Mouse (Mus musculus) kidney, postnatal 0 days (tissue): ENCODE measurements around the gene Iqschfp. TPM values are rescaled to one million over a fixed set of nuclear protein-coding genes. Genes with fewer than 3 reads are reported as not detected.

Experiments
- ATAC-seq: fragments of 200-750 bp; cut with Nextera tagmentation; replicated peaks from 2 replicates; pipeline ENCODE4 v1.8.0; 2017; ENCODE audit warnings: low read depth, moderate number of reproducible peaks, moderate TSS enrichment, moderate library complexity; ENCODE audit not compliant: low FRiP score
- DNase-seq: peaks from one replicate; pipeline ENCODE4 v3.0.0-alpha.2; 2016; ENCODE audit warnings: low spot score
- H3K27ac ChIP-seq: fragments of 300-500 bp; sonication (generic); 2 replicates; pipeline ENCODE4 v1.5.1; 2014; ENCODE audit warnings: mild to moderate bottlenecking
- H3K27me3 ChIP-seq: fragments of 300-500 bp; sonication (generic); 2 replicates; pipeline ENCODE4 v1.6.1; 2014; ENCODE audit warnings: low read length, mixed read lengths; ENCODE audit not compliant: insufficient read depth
- H3K36me3 ChIP-seq: fragments of 300-500 bp; sonication (generic); 2 replicates; pipeline ENCODE4 v1.6.1; 2014; ENCODE audit warnings: low read length, mixed read lengths; ENCODE audit not compliant: insufficient read depth
- H3K4me1 ChIP-seq: fragments of 300-500 bp; sonication (generic); replicated peaks from 2 replicates; pipeline ENCODE4 v1.6.1; 2014; ENCODE audit warnings: antibody characterized with exemption, low read length, mixed read lengths; ENCODE audit not compliant: insufficient read depth
- H3K4me2 ChIP-seq: fragments of 300-500 bp; sonication (generic); 2 replicates; pipeline ENCODE4 v1.6.1; 2014; ENCODE audit warnings: mild to moderate bottlenecking, low read length, moderate library complexity, mixed read lengths
- H3K4me3 ChIP-seq: fragments of 300-500 bp; sonication (generic); replicated peaks from 2 replicates; pipeline ENCODE4 v1.5.1; 2014; ENCODE audit warnings: low read depth, low read length
- H3K9ac ChIP-seq: fragments of 300-500 bp; sonication (generic); 2 replicates; pipeline ENCODE4 v1.6.1; 2014; ENCODE audit warnings: low read depth, low read length
- H3K9me3 ChIP-seq: fragments of 300-500 bp; sonication (generic); replicated peaks from 2 replicates; pipeline ENCODE4 v1.6.1; 2016; ENCODE audit warnings: low read length, inconsistent platforms, mixed read lengths
- CTCF ChIP-seq: IDR thresholded peaks from 2 replicates; pipeline ENCODE4 v1.5.1; 2016; ENCODE audit warnings: antibody characterized with exemption, low read depth, mild to moderate bottlenecking, moderate library complexity
- WGBS: fragments of 180-500 bp; shearing (Covaris S2); extraction: QIAGEN DNeasy Blood & Tissue Kit; methylation state at CpG from one replicate; pipeline ENCODE4 v1.1.7; 2014; 5-methylcytosine and 5-hydroxymethylcytosine counted together
- polyA plus RNA-seq: library from polyadenylated mRNA; unstranded; fragments of >200 nt; fragmentation: Nextera tagmentation; extraction: Ambion mirVana; gene quantifications from 2 replicates; pipeline ENCODE4 v1.2.1, GENCODE M21; 2015

Gene Iqschfp
- polyA plus RNA-seq, 1 experiment from 2014 or later: 0.05 TPM

DNA sequence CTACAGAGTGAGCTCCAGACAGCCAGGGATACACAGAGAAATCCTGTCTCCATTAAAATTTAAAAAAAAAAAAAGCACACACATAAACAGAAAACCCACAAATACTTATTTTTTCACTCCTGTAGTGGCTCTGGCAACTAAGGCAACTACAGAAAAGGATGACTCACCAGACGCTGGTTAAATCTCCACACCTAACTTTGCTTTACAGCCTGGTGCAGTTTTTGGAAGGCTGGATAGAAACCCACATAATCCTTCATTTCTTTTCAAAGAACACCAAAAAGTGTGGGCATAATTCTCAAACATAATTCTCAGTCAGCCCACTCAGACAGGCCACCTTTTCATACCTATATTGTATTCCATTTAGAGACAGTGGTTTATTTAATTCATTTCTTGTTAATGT, 746.7 kb downstream of the Iqschfp start:
- no peaks in the 10 kb centered on the region for H3K36me3 ChIP-seq
- no peak overlapping the region for H3K4me3 ChIP-seq
- ATAC-seq (no peak), DNase-seq (no peak)
- no peak overlapping the region for H3K4me2 ChIP-seq
- no peaks in the 10 kb centered on the region for H3K9me3 ChIP-seq
- no peak for TF ChIP-seq CTCF
- no peaks in the 10 kb centered on the region for H3K4me1 ChIP-seq
- H3K9ac ChIP-seq: no peak overlapping the region
- WGBS: 86% methylated on average over 1 of the region's 1 CpGs
- H3K27me3 ChIP-seq: no peaks in the 10 kb centered on the region
- no peak overlapping the region for H3K27ac ChIP-seq

DNA sequence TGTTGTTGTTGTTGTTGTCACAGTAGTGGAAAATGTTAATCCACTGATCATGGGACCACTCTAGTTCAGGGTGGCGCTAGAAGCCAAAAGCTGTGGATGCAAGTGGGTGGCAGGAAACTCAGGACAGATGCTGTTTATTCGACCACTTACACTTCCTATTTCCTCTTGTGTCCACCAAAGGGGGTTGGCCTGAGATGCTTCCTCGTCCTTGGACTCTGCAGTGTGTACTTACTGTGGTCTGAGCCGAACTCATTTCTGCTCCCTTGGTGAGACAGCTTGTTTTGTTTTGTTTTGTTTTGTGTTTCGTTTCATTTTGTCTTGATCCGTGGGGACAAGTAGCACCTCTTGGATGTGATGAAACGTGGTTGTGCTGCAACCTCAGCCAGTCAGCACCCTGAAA, 750.9 kb downstream of the Iqschfp start:
- ATAC-seq (no peak), DNase-seq (no peak)
- Histone ChIP-seq H3K27ac (no peak overlapping the region), H3K4me1 (no peaks in the 10 kb centered on the region), H3K9me3 (no peaks in the 10 kb centered on the region), H3K4me3 (no peak overlapping the region), H3K27me3 (no peaks in the 10 kb centered on the region), H3K36me3 (no peaks in the 10 kb centered on the region), H3K9ac (no peak overlapping the region), H3K4me2 (no peak overlapping the region)
- no peak for TF ChIP-seq CTCF
- WGBS: 84% methylated on average over 7 of the region's 7 CpGs

DNA sequence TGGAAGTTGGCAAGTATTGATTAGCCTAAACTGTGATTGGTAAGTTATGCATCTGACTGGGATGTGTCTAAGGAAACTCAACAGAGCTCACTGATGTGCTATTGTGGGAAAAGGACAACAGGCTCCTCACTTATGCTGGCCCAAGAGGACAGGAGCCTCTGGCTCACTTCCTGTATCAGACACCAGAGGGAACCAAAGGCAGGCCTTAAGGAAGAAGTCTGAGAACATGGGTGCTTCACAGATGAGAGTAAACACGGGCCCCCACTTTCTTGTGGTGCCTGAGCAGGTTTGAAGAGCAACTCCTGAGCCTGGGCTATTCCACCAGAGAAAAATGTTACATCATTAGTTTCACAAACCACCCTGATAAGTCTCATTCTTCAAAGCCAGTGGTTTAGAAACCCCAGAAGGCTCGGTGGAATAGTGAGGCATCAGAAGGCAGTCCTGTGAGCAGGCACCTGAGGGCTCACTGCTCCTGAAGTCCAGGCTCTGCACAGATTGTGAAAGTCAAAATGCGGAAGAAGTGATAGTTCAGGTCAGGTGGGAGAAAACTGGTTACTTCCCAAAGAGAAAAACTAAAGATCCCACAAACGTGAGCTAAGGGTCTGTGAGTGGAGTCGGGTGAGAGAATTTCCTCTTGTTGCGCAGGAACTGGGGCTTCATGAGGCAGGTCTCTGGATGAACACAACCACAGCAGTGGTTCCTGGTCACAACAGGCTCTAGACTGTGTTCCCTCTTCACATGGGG, 754.5 kb downstream of the Iqschfp start:
- Histone ChIP-seq H3K4me2 (no peak overlapping the region), H3K4me1 (no peaks in the 10 kb centered on the region), H3K9ac (no peak overlapping the region), H3K27ac (no peak overlapping the region), H3K9me3 (no peaks in the 10 kb centered on the region), H3K27me3 (no peaks in the 10 kb centered on the region), H3K36me3 (no peaks in the 10 kb centered on the region), H3K4me3 (no peak overlapping the region)
- 82% methylated on average over 6 of the region's 6 CpGs for WGBS
- ATAC-seq: peak; percentile 17; the same call in 1 of the 2 replicates
- peak; percentile 58 for DNase-seq
- peak; percentile 73 for TF ChIP-seq CTCF

DNA sequence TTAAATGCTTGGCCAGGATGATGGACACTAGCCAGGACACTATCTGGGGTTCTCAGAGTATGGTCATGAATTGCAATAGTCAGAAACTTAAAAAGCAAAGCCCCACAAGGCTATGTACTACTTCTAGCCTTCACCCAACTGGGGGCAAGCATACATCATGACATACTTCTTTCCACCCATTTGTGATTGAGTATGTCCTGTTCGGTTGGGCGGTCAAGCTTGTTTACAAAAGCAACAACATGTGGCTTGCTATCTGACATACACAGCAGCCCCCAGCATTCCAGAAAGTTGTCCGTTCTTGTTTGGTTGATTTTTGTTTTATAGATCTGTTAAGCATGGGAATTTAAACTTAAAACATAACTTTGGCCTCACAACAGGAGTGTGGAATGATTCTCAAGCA, 755.2 kb downstream of the Iqschfp start:
- no peak overlapping the region for H3K4me3 ChIP-seq
- peak; percentile 58 for DNase-seq
- H3K27me3 ChIP-seq: no peaks in the 10 kb centered on the region
- H3K27ac ChIP-seq: no peak overlapping the region
- no peak overlapping the region for H3K9ac ChIP-seq
- no peak overlapping the region for H3K4me2 ChIP-seq
- no peaks in the 10 kb centered on the region for H3K4me1 ChIP-seq
- H3K9me3 ChIP-seq: no peaks in the 10 kb centered on the region
- 29% methylated on average over 3 of the region's 3 CpGs for WGBS
- no peaks in the 10 kb centered on the region for H3K36me3 ChIP-seq
- TF ChIP-seq CTCF: no peak
- 0 out of 2 replicates have a peak, but pooled peaks have one; percentile 46 for ATAC-seq

DNA sequence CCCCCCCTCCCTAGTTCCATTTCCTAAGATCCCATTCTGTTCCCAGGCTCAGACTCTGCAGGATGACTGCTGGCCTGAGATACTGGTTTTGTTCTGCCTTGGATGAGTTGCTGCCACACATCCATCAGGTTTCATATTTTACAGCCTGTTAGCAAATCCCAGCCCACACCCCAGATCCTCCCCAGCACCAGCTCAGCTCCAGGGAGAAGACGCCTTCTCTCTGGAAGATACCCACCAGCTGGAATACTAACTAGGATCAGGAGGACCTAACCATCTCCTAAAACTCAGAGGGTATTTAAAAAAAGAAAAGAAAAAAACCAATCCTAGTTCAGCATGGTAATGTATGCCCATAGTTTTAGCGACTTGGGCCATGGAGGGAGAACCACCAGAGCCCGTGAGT, 758.2 kb downstream of the Iqschfp start:
- DNase-seq (no peak), ATAC-seq (no peak)
- WGBS: 79% methylated on average over 3 of the region's 3 CpGs
- Histone ChIP-seq H3K36me3 (no peaks in the 10 kb centered on the region), H3K4me2 (no peak overlapping the region), H3K9ac (no peak overlapping the region), H3K4me1 (no peaks in the 10 kb centered on the region), H3K27ac (no peak overlapping the region), H3K27me3 (no peaks in the 10 kb centered on the region), H3K4me3 (no peak overlapping the region), H3K9me3 (no peaks in the 10 kb centered on the region)
- no peak for TF ChIP-seq CTCF

DNA sequence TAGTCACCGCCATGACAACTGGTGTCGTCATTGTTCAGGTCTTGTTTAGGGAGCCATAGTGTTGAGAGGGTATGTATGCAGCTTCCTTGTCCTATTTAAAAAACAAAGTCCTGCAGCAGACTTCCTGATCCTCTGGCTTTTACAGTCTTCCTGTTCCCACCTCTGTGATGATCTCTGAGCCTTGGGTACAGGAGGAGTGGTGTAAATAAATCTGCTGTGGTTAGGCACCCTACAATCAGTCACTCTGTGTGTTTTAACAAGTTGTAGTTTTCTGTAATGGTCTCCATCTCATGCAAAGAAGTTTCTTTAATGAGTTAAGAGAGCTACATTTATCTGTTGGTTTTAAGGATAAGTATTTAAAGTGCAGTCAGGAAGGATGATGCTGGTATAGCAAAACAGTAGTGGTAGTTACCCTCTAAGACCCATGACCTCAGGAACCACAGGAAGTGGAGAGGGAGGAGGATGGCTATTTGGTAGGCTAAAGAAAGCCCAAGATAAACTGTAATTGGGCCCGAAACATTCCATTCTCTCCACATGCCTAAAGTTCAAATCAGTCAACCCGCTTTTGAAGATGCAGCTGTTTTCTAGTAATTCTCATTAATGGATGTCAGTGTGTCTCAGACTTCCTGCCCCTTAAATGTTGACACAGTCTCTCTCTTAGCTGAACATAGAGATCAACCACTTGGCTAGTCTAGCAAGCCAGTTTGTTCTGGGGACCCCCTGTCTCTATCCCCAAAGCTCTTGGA, 764.7 kb downstream of the Iqschfp start:
- no peaks in the 10 kb centered on the region for H3K36me3 ChIP-seq
- peak; percentile 72 for DNase-seq
- no peaks in the 10 kb centered on the region for H3K9me3 ChIP-seq
- no peaks in the 10 kb centered on the region; the same call in 1 of the 2 replicates for H3K4me1 ChIP-seq
- H3K4me2 ChIP-seq: no peak overlapping the region
- H3K9ac ChIP-seq: no peak overlapping the region
- no peaks in the 10 kb centered on the region for H3K27me3 ChIP-seq
- no peak for ATAC-seq
- TF ChIP-seq CTCF: no peak
- no peak overlapping the region for H3K4me3 ChIP-seq
- H3K27ac ChIP-seq: peak overlapping the region; percentile 36; the same call in 1 of the 2 replicates
- 65% methylated on average over 4 of the region's 4 CpGs for WGBS
